Mouse (Mus musculus) layer of hippocampus, adult 11-12 months (tissue): ENCODE measurements around the gene Otub1.
A peak's percentile ranks its signal among the peaks of the same experiment; 100 is the strongest.

Experiments
- DNase-seq: peaks from one replicate; pipeline ENCODE4 v3.0.0; 2022; ENCODE audit warnings: low spot score

The Otub1 gene

GRCm38 (mm10) chr19:7205753-7206736 is at the start of gene Otub1:
Gene Otub1, minus strand, starts transcription at chr19:7206316.
- DNase-seq: peak; percentile 92

DNA sequence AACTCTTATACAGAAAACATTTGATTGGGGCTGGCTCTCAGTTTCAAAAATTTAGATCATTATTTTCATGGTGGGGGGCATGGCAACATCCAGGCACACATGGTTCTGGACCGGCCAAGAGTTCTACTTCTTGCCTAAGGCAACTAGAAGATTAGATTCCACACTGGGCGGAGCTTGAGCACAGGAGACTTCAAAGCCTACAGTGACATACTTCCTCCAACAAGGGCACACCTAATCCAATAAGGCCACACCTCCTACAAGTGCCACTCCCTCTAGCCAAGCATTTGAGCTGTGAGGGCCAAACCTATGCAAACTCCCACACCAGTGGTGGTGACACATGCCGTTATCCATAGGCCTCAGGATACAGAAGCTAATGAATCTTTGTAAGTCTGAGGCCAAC is 39.9 kb upstream of the Otub1 start:
- no peak for DNase-seq

- peak; percentile 92 for DNase-seq
Observed at GRCm38 (mm10) chr19:7240782-7241690, 34.9 kb upstream of the Otub1 start, which contains the start of gene Naa40. Gene Naa40, minus strand, starts transcription at chr19:7241183.

- no peak for DNase-seq
Observed at GRCm38 (mm10) chr19:7240291-7240690, 34.2 kb upstream of the Otub1 start.

- DNase-seq: no peak
Observed at GRCm38 (mm10) chr19:7239574-7239973, 33.5 kb upstream of the Otub1 start.

- no peak for DNase-seq
Observed at GRCm38 (mm10) chr19:7236742-7237141, 30.6 kb upstream of the Otub1 start.

GRCm38 (mm10) chr19:7236011-7236410 is 29.9 kb upstream of the Otub1 start:
- DNase-seq: no peak

DNA sequence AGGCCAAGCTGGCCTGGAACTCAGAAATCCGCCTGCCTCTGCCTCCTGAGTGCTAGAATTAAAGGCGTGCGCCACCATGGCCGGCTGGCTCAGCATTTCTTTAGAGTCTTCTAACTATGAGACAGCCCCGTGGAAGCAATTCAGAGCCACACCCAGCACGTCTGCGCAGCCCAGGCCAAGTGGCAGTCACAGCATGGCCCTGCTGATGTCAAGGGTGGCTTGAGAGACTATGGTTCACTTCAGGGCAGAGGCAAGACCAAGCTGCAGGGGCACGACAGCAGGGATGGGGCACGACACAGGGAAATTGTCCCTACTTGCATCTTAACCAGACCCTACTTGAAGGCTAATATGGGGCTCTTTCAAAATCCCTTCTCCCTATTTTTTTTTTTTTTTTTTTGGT is 29.3 kb upstream of the Otub1 start:
- no peak for DNase-seq

- DNase-seq: peak; percentile 87
Observed at GRCm38 (mm10) chr19:7234537-7235221, 28.6 kb upstream of the Otub1 start.

DNA sequence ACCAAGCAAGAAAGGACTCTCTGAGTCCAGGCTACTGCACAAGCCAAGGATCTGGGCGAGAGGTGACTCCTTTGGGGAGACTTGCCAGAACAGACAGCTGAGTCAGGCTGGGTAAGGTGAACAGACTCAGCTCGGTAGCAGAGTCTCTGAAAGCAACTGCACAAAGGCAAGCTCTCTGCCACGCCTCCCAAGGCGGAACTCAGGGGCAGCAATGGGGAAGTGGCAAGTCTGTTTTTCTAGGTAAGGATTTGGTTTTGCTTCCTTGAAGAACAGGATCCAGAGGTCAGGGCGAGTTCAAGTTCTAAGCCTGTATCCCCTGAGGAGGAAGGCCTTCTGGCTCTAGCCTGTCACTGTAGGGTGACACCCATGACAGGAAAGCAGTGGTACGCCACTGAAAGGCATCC is 20.4 kb upstream of the Otub1 start:
- DNase-seq: no peak

DNA sequence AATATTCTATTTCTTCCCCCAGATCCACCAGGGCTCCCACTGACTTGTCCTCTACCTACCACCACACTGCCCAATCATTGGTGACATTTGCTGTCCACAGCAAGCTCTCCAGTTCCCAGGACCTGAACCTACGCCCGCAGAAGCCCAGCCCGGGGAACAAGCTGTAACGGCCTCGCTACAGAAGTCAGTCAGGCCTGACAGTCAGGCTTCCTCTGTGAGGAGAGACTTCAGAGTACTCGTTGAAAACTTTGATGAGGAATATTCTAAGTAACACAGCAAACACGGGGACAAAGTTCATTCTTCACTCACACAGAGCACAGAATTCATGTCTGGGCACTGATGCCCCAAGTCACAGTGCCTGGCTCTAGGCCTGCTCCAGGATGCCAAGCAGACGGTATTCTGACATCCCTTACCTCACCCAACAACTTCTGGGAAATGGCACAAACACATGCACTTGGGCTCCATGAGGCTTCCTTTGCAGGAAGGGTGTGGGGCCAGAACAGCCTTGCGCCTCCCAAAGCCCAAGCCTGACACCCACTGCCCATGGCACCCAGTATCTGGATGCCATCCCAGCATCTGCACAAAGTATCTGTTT is 19.1 kb upstream of the Otub1 start:
- no peak for DNase-seq

- DNase-seq: no peak
Observed at GRCm38 (mm10) chr19:7224253-7224652, 18.1 kb upstream of the Otub1 start.

DNA sequence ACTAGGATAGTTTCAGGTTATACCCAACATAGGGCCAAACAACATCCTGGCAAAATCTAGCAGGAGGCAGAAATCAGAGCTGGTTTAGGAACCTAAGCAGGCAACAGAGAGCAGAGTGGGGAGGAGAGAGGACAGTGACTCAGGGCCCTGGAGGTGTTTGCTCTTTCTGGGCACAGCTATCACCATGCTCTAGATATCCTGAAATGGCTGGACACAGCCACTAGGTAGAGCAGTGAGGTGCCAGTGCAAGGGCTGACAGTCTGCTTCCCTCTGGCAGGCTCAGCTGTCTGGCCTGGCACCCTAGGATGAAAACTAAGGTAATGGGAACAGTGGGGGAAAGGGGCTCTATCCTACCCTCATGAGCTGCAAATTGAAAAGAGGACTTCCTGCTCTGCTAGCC is 17.4 kb upstream of the Otub1 start:
- DNase-seq: no peak

- DNase-seq: no peak
Observed at GRCm38 (mm10) chr19:7222196-7222595, 16.1 kb upstream of the Otub1 start.

DNA sequence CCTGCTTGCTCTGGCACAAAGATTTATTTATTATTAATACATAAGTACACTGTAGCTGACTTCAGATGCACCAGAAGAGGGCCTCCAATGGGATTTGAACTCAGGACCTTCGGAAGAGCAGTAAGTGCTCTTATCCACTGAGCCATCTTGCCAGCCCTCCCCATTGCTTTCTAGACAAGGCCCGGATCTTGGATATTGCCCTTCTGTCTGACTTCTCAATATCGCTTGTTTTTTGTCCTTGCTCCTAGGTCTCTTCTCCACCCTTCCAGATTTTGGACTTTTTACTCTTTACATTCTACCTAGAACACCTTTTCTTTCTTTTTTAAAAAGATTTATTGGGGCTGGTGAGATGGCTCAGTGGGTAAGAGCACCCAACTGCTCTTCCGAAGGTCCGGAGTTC is 12.6 kb upstream of the Otub1 start:
- no peak for DNase-seq

- no peak for DNase-seq
Observed at GRCm38 (mm10) chr19:7217926-7218267, 11.8 kb upstream of the Otub1 start.

DNA sequence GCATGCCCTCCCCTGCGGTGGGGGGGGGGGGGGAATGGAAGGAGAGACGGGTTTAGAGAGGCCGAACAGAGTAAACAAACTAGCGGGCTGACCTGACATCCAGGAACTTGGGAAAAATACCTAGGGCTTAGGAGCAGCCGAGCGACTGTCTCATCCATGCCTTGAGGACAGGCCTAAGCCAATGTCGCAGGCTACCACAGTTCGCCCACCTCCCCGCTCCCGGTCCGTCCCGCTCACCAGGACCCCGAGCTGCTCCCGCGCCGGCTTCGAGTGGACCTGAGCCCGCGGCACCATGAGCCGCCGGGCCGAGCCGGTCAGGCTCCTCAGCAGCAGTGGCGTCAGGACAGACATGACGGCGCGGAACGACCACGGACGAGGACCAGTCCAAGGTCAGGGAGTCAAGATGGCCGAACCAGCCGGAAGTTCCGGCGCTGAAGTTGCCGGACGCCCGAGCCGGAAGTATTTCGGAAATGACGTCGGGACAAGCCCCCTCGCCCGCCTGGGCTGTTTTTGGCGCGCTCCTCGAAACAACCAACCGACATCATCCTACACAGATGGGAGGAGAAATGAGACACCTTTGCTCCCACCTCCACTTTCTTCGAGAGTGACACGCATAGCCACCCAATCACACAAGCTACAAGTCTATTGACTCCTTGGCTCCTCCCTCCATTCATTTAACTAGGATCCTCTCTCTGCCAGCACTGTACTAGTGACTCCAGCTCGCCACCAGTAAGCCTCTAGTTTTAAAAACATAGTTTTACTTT is 11.2 kb upstream of the Otub1 start, which contains the start of gene Cox8a:
Gene Cox8a (minus strand): TSS at position 455 of the 764 bp plus-strand sequence.
- peak; percentile 97 for DNase-seq

GRCm38 (mm10) chr19:7214484-7214883 is 8.4 kb upstream of the Otub1 start:
- DNase-seq: no peak

DNA sequence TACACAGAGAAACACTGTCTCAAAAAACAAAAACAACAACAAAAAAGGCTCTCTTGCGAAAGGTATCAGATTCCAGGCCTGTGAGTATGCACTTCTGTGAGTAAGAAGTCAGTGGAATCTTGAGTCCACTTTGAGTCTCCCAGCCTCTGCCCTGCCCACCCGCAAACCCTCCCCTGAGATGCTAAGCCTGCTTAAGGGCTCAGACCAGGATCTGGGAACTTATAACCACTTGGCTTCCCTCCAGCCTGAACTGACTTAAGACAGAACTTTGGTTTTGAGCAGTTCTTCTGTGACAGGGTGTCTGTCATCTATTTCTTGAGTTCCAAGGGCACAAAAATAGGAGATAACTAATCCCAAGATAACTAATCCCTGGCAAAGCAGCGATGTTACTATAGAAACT is 6.9 kb upstream of the Otub1 start:
- DNase-seq: no peak

DNA sequence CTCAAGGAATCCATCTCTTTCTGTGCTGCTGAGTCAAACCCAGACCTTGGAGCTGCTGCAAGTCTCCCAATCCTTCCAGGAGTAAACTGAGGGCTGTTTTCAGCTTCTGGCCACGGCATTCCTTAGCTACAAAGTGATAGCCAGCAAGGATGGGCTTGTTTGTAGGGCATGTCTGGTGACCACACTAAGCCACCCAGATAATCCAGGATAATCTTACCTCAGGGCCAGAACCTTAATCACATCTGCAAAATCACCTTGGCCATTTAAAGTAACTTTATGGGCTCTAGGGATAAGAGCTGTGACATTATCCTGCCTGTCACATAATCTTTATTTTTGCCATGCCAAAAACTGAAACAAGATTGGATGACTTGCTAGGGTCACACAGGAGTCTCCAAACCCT is 6.1 kb upstream of the Otub1 start:
- no peak for DNase-seq
